Mouse (Mus musculus) hindbrain, embryonic 15.5 days (tissue): ENCODE data around the gene Gm37240. TPM values are rescaled to one million over a fixed set of nuclear protein-coding genes. Genes with fewer than 3 reads are reported as not detected.
"Not testable (repeated sequence)": the region's sequence is repeated elsewhere in the genome, so short reads cannot be mapped to it uniquely, and the experiment has no call there.

Experiments used
- ATAC-seq: fragments of 200-750 bp; cut with Nextera tagmentation; 2 replicates; pipeline ENCODE4 v1.8.0; 2017; ENCODE audit warnings: low read depth, moderate number of reproducible peaks, moderate TSS enrichment; ENCODE audit not compliant: low FRiP score
- H3K27ac ChIP-seq: fragments of 300-500 bp; sonication (generic); replicated peaks from 2 replicates; pipeline ENCODE4 v1.5.1; 2015; ENCODE audit warnings: mild to moderate bottlenecking, inconsistent platforms
- H3K27me3 ChIP-seq: fragments of 300-500 bp; sonication (generic); 2 replicates; pipeline ENCODE4 v1.6.1; 2015; ENCODE audit warnings: control low read depth, inconsistent platforms
- H3K36me3 ChIP-seq: fragments of 300-500 bp; sonication (generic); 2 replicates; pipeline ENCODE4 v1.6.1; 2015; ENCODE audit warnings: control low read depth, inconsistent platforms
- H3K4me1 ChIP-seq: fragments of 300-500 bp; sonication (generic); replicated peaks from 2 replicates; pipeline ENCODE4 v1.6.1; 2015; ENCODE audit warnings: control low read depth, inconsistent platforms
- H3K4me2 ChIP-seq: fragments of 300-500 bp; sonication (generic); 2 replicates; pipeline ENCODE4 v1.6.1; 2015; ENCODE audit warnings: moderate library complexity, mild to moderate bottlenecking, inconsistent platforms
- H3K4me3 ChIP-seq: fragments of 300-500 bp; sonication (generic); 2 replicates; pipeline ENCODE4 v1.5.1; 2015; ENCODE audit warnings: mild to moderate bottlenecking, inconsistent platforms
- H3K9ac ChIP-seq: fragments of 300-500 bp; sonication (generic); 2 replicates; pipeline ENCODE4 v1.6.1; 2015; ENCODE audit warnings: inconsistent platforms
- H3K9me3 ChIP-seq: fragments of 300-500 bp; sonication (generic); 2 replicates; pipeline ENCODE4 v1.6.1; 2016; ENCODE audit warnings: control low read depth, inconsistent platforms
- WGBS: fragments of 180-500 bp; shearing (Covaris S2); methylation state at CpG from one replicate; pipeline ENCODE4 v1.1.7; 2015; 5-methylcytosine and 5-hydroxymethylcytosine counted together
- polyA plus RNA-seq: library from polyadenylated mRNA; unstranded; fragments of >200 nt; fragmentation: Nextera tagmentation; extraction: Ambion mirVana; gene quantifications from 2 replicates; pipeline ENCODE4 v1.2.1, GENCODE M21; 2015

Gm37240 gene
- polyA plus RNA-seq, 1 experiment from 2014 or later = 0.87 TPM

DNA sequence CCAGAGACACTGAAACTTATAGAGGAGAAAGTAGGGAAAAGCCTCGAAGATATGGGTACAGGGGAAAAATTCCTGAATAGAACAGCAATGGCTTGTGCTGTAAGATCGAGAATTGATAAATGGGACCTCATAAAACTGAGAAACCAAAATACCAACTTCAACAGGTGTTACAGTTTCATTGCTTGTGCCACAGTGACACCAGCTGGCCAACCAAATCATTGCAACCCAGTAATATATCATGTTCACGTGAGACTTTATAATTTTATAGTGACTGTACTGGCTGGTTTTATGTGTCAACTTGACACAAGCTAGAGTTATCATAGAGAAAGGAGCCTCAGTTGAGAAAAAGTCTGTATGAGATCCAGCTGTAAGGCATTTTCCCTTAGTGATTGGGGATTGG is 1344.9 kb downstream of the Gm37240 start:
- not testable (repeated sequence) for H3K9ac ChIP-seq, H3K4me2 ChIP-seq, H3K4me3 ChIP-seq, H3K27ac ChIP-seq, ATAC-seq, H3K9me3 ChIP-seq, H3K27me3 ChIP-seq, H3K4me1 ChIP-seq, H3K36me3 ChIP-seq
- 20% methylated on average over 3 of the region's 3 CpGs for WGBS

GRCm38 (mm10) chr3:84541881-84542280 is 1345.4 kb downstream of the Gm37240 start:
- no peaks in the 10 kb centered on the region for H3K36me3 ChIP-seq
- no peak for ATAC-seq
- H3K27me3 ChIP-seq = no peaks in the 10 kb centered on the region
- no peaks in the 10 kb centered on the region for H3K4me1 ChIP-seq
- H3K4me2 ChIP-seq = no peak overlapping the region
- WGBS = 92% methylated on average over 1 of the region's 1 CpGs
- no peak overlapping the region for H3K27ac ChIP-seq
- no peaks in the 10 kb centered on the region for H3K9me3 ChIP-seq
- H3K4me3 ChIP-seq = no peak overlapping the region
- H3K9ac ChIP-seq = no peak overlapping the region

GRCm38 (mm10) chr3:84540640-84541039 is 1346.7 kb downstream of the Gm37240 start:
- ATAC-seq = no peak

DNA sequence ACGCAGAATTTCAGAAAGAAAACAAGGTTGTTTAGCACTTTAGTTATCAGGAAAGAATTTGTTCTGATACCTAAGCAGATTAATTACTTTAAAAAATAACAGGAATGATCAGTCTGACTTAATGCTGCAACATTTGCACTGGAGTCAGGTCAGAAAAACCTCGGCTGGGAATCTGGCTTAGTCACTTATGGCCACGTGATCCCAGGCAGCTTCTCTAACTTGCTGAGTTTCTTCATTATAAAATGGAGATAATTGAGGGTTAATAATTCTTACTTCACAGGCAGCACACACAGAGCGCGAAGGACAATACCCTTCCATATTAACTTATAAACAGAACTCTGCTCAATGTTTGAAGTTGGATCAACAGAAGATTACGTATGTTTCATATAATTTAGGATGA is 1350.3 kb downstream of the Gm37240 start:
- Histone ChIP-seq H3K9ac (no peak overlapping the region), H3K36me3 (no peaks in the 10 kb centered on the region), H3K9me3 (no peaks in the 10 kb centered on the region), H3K27me3 (no peaks in the 10 kb centered on the region), H3K4me3 (no peak overlapping the region), H3K4me1 (no peaks in the 10 kb centered on the region), H3K27ac (no peak overlapping the region), H3K4me2 (no peak overlapping the region)
- ATAC-seq = no peak
- WGBS = 77% methylated on average over 6 of the region's 6 CpGs

More at GRCm38 (mm10) chr3:84540640-84541039, 1346.7 kb downstream of the Gm37240 start:
- no peaks in the 10 kb centered on the region for H3K4me1 ChIP-seq
- no peak overlapping the region for H3K4me2 ChIP-seq
- no peak overlapping the region for H3K27ac ChIP-seq
- no peaks in the 10 kb centered on the region for H3K27me3 ChIP-seq
- no peak overlapping the region for H3K9ac ChIP-seq
- no peak overlapping the region for H3K4me3 ChIP-seq
- H3K36me3 ChIP-seq = no peaks in the 10 kb centered on the region
- H3K9me3 ChIP-seq = no peaks in the 10 kb centered on the region

GRCm38 (mm10) chr3:84533227-84533626 is 1354.1 kb downstream of the Gm37240 start:
- no peak overlapping the region for H3K27ac ChIP-seq
- no peaks in the 10 kb centered on the region for H3K27me3 ChIP-seq
- ATAC-seq = no peak
- no peak overlapping the region for H3K4me3 ChIP-seq
- H3K9me3 ChIP-seq = no peaks in the 10 kb centered on the region
- no peaks in the 10 kb centered on the region for H3K36me3 ChIP-seq
- H3K9ac ChIP-seq = no peak overlapping the region
- 70% methylated on average over 5 of the region's 5 CpGs for WGBS
- H3K4me2 ChIP-seq = no peak overlapping the region
- H3K4me1 ChIP-seq = no peaks in the 10 kb centered on the region

DNA sequence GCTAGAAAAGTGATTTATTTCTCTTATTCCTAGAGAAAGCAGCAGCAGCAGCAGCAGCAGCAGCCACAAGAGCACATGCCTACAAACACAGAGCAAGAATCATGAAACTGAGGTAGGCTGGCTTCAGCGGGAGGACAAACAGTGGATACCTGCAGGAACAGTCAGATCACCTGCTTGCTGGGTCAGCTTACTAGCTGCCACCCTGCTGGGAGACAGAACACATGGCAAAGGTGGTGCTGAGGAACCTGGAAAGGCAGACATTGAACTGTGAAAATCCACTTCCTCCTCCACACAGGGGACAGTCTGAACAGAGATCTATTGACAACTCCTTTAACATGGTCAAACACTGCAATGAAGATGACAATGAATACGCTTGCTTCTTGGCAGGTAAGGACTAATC is 1358.3 kb downstream of the Gm37240 start:
- 82% methylated on average over 2 of the region's 2 CpGs for WGBS

DNA sequence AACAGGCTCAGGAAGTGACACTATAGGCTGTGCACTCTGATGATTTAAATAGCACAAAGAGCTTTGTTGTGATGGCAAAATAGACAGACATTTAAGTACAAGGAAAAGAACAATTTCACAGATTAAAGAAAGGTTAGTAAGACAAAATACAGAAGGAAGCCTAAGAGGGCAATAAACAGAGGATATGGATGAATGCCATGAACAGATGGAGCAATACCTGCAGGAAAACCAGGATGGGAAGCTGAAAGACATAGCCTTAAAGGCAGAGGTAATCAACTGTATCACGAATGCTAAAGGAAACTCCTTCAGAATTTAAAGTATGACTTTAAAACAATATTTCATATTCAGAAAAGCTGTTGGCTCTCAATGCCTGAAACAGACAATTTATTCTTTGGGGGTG is 1362.4 kb downstream of the Gm37240 start:
- Histone ChIP-seq H3K4me3 (no peak overlapping the region), H3K4me2 (no peak overlapping the region), H3K4me1 (0 out of 2 replicates have a peak, but pooled peaks cover 4% of the 10 kb centered on the region), H3K9me3 (no peaks in the 10 kb centered on the region), H3K27me3 (no peaks in the 10 kb centered on the region), H3K36me3 (no peaks in the 10 kb centered on the region), H3K27ac (0 out of 2 replicates have a peak overlapping the region, but pooled peaks have one; percentile 3), H3K9ac (no peak overlapping the region)
- ATAC-seq = no peak
- WGBS = 67% methylated on average over 1 of the region's 1 CpGs

More for the DNA sequence above, 1358.3 kb downstream of the Gm37240 start:
- Histone ChIP-seq H3K27ac (no peak overlapping the region), H3K4me1 (0 out of 2 replicates have a peak, but pooled peaks cover 4% of the 10 kb centered on the region), H3K4me3 (no peak overlapping the region), H3K9ac (no peak overlapping the region), H3K9me3 (no peaks in the 10 kb centered on the region), H3K27me3 (no peaks in the 10 kb centered on the region), H3K4me2 (no peak overlapping the region), H3K36me3 (no peaks in the 10 kb centered on the region)
- no peak for ATAC-seq

- Histone ChIP-seq H3K27me3 (no peaks in the 10 kb centered on the region), H3K9me3 (no peaks in the 10 kb centered on the region), H3K4me3 (no peak overlapping the region), H3K36me3 (0 out of 2 replicates have a peak, but pooled peaks cover 5% of the 10 kb centered on the region), H3K4me1 (no peaks in the 10 kb centered on the region), H3K4me2 (no peak overlapping the region), H3K9ac (no peak overlapping the region), H3K27ac (no peak overlapping the region)
- 90% methylated on average over 3 of the region's 3 CpGs for WGBS
- no peak for ATAC-seq
Measured at GRCm38 (mm10) chr3:84516163-84516562, 1371.2 kb downstream of the Gm37240 start.

DNA sequence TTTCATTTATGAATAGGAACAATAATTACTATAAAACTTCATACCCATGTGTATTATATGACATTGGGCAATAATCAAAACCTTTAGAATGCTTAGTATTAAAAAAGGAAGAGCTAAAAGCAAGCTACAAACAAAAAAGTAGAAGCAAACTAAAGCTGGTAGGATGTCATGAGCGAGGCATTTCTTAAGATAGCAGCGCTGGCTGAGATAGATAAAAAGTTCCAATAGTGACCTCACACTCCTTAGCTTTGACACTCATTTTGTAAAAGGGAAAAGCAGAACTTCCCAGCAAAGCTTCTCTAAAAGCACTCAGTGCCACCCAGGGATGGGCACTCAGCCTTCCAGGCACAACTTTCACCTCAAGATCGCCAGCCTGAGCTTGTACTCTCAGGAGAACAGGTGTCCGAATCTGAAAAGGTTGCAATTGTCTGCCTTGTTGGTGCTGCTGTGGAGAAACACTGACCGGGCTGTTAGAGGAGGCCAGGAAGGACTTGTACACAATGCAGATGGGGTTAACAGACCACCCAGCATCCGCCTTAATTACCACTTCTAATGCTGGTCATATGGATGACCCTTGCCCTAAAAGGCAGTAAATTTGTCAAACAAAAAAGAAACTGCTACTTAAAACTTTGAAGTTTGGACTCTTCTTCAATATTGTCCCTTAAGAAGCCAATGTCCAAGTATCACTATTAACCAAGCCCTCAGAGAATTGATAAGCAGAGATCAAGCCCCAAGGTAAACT is 1374.4 kb downstream of the Gm37240 start:
- Histone ChIP-seq H3K27me3 (no peaks in the 10 kb centered on the region), H3K9ac (no peak overlapping the region), H3K4me3 (no peak overlapping the region), H3K4me2 (no peak overlapping the region), H3K36me3 (no peaks in the 10 kb centered on the region), H3K4me1 (no peaks in the 10 kb centered on the region), H3K27ac (no peak overlapping the region), H3K9me3 (no peaks in the 10 kb centered on the region)
- ATAC-seq = no peak
- WGBS = 68% methylated on average over 6 of the region's 6 CpGs

DNA sequence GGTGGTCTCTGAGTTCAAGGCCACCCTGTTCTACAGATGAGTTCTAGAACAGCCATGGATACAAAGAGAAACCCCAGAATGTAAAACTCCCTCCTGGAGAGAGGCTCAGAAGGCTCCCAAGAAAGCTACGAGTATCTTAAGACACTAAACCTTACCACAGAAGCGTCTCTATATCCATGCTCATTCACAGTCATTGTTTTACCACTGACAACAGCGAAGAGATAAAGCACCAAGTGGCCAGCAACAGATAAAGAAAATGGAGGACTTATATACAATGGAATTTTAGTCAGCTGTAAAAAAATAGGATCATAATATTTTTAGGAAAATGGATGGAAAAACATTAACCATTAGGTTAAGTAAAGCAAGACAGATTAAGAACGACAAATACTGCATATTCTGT is 1382.1 kb downstream of the Gm37240 start:
- ATAC-seq = no peak
- H3K9ac ChIP-seq = no peak overlapping the region
- H3K4me1 ChIP-seq = no peaks in the 10 kb centered on the region
- no peak overlapping the region for H3K4me3 ChIP-seq
- H3K4me2 ChIP-seq = no peak overlapping the region
- no peak overlapping the region for H3K27ac ChIP-seq
- 88% methylated on average over 4 of the region's 4 CpGs for WGBS
- no peaks in the 10 kb centered on the region for H3K9me3 ChIP-seq
- H3K27me3 ChIP-seq = no peaks in the 10 kb centered on the region
- H3K36me3 ChIP-seq = no peaks in the 10 kb centered on the region

- Histone ChIP-seq H3K4me3 (no peak overlapping the region), H3K27me3 (no peaks in the 10 kb centered on the region), H3K4me1 (no peaks in the 10 kb centered on the region), H3K36me3 (no peaks in the 10 kb centered on the region), H3K9me3 (no peaks in the 10 kb centered on the region), H3K27ac (no peak overlapping the region), H3K4me2 (no peak overlapping the region), H3K9ac (no peak overlapping the region)
- 91% methylated on average over 8 of the region's 8 CpGs for whole genome bisulfite sequencing
- no peak for ATAC-seq
Measured at GRCm38 (mm10) chr3:84504291-84504690, 1383.0 kb downstream of the Gm37240 start.

- Histone ChIP-seq H3K27me3 (no peaks in the 10 kb centered on the region), H3K9me3 (no peaks in the 10 kb centered on the region), H3K36me3 (no peaks in the 10 kb centered on the region), H3K9ac (no peak overlapping the region), H3K4me1 (no peaks in the 10 kb centered on the region), H3K4me2 (no peak overlapping the region), H3K4me3 (no peak overlapping the region), H3K27ac (no peak overlapping the region)
- WGBS = 82% methylated on average over 2 of the region's 2 CpGs
- ATAC-seq = no peak
Measured at GRCm38 (mm10) chr3:84502101-84502500, 1385.2 kb downstream of the Gm37240 start.

- no peak overlapping the region for H3K27ac ChIP-seq
- H3K4me2 ChIP-seq = no peak overlapping the region
- H3K9ac ChIP-seq = no peak overlapping the region
- no peaks in the 10 kb centered on the region for H3K27me3 ChIP-seq
- 76% methylated on average over 10 of the region's 10 CpGs for WGBS
- H3K4me3 ChIP-seq = no peak overlapping the region
- no peak for ATAC-seq
- no peaks in the 10 kb centered on the region for H3K4me1 ChIP-seq
- no peaks in the 10 kb centered on the region for H3K36me3 ChIP-seq
- no peaks in the 10 kb centered on the region for H3K9me3 ChIP-seq
Measured at GRCm38 (mm10) chr3:84500491-84500890, 1386.8 kb downstream of the Gm37240 start.
